Mouse (Mus musculus) ES-Bruce4 (cell line): ENCODE data around the gene Tubb3.

Source experiments
- CTCF ChIP-seq: IDR thresholded peaks from one replicate; pipeline ENCODE4 v1.8.1; 2011; ENCODE audit warnings: low read depth, low read length
- EP300 ChIP-seq: IDR thresholded peaks from 2 replicates; pipeline ENCODE4 v1.6.1; 2011; ENCODE audit warnings: low read depth, low read length; ENCODE audit not compliant: insufficient read depth
- POLR2A ChIP-seq: IDR thresholded peaks from one replicate; pipeline ENCODE4 v1.8.1; 2011; ENCODE audit warnings: low read length; ENCODE audit not compliant: insufficient read depth

GRCm38 (mm10) chr8:123422781-123423159, 11.5 kb downstream of the Tubb3 start:
- TF ChIP-seq POLR2A = no peak
- no peak for TF ChIP-seq CTCF
- no peak for TF ChIP-seq EP300
